Mouse (Mus musculus) heart, embryonic 13.5 days (tissue): ENCODE measurements around the gene Fbxo44. TPM values are rescaled to one million over a fixed set of nuclear protein-coding genes. Genes with fewer than 3 reads are reported as not detected.
"Not testable (repeated sequence)": the region's sequence is repeated elsewhere in the genome, so short reads cannot be mapped to it uniquely, and the experiment has no call there.

Experiments
- ATAC-seq: fragments of 200-750 bp; cut with Nextera tagmentation; 2 replicates; pipeline ENCODE4 v1.8.0; 2017; ENCODE audit warnings: moderate TSS enrichment; ENCODE audit not compliant: insufficient number of reproducible peaks, low FRiP score, low TSS enrichment; ENCODE audit errors: extremely low read depth
- H3K27ac ChIP-seq: fragments of 300-500 bp; sonication (generic); replicated peaks from 2 replicates; pipeline ENCODE4 v1.5.1; 2015; ENCODE audit warnings: moderate library complexity, mild to moderate bottlenecking, inconsistent platforms
- H3K27me3 ChIP-seq: fragments of 300-500 bp; sonication (generic); replicated peaks from 2 replicates; pipeline ENCODE4 v1.6.1; 2015; ENCODE audit warnings: mild to moderate bottlenecking, inconsistent platforms
- H3K36me3 ChIP-seq: fragments of 300-500 bp; sonication (generic); 2 replicates; pipeline ENCODE4 v1.6.1; 2015; ENCODE audit warnings: mild to moderate bottlenecking, inconsistent platforms
- H3K4me1 ChIP-seq: fragments of 300-500 bp; sonication (generic); 2 replicates; pipeline ENCODE4 v1.6.1; 2015; ENCODE audit warnings: inconsistent platforms
- H3K4me2 ChIP-seq: fragments of 300-500 bp; sonication (generic); 2 replicates; pipeline ENCODE4 v1.6.1; 2015; ENCODE audit warnings: inconsistent platforms, mild to moderate bottlenecking, moderate library complexity
- H3K4me3 ChIP-seq: fragments of 300-500 bp; sonication (generic); 2 replicates; pipeline ENCODE4 v1.5.1; 2015; ENCODE audit warnings: moderate library complexity, mild to moderate bottlenecking, inconsistent platforms
- H3K9ac ChIP-seq: fragments of 300-500 bp; sonication (generic); 2 replicates; pipeline ENCODE4 v1.6.1; 2015; ENCODE audit warnings: inconsistent platforms, mild to moderate bottlenecking, moderate library complexity
- H3K9me3 ChIP-seq: fragments of 300-500 bp; sonication (generic); 2 replicates; pipeline ENCODE4 v1.6.1; 2016; ENCODE audit warnings: inconsistent platforms
- WGBS: fragments of 180-500 bp; shearing (Covaris S2); methylation state at CpG from one replicate; pipeline ENCODE4 v1.1.7; 2015; ENCODE audit warnings: mixed read lengths; 5-methylcytosine and 5-hydroxymethylcytosine counted together
- polyA plus RNA-seq: library from polyadenylated mRNA; unstranded; fragments of >200 nt; fragmentation: Nextera tagmentation; extraction: Ambion mirVana; gene quantifications from 2 replicates; pipeline ENCODE4 v1.2.1, GENCODE M21; 2015

The Fbxo44 gene
- polyA plus RNA-seq, 1 experiment from 2014 or later, result 20.9 TPM

DNA sequence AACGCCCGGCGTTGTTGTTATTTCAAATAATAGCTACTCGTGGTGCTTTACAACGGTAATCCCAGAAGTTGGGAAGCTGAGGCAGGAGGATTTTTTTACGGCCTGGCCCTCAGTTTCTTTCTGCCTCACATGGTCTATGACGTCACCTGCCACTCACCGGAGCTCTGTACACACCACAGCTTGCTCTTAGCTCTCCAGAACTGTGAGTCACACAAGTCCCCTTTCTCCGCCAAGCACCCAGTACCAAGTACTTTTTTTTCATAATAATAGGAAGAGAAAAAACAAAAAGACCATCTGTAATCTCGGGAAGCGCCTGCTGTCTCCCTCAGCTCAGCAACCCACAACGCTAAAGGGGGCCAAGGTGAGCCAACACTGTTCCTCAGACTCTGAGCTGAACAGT, 21.2 kb upstream of the Fbxo44 start:
- Histone ChIP-seq H3K9ac (no peak overlapping the region), H3K4me2 (no peak overlapping the region), H3K4me3 (no peak overlapping the region), H3K27ac (no peak overlapping the region), H3K4me1 (no peaks in the 10 kb centered on the region), H3K9me3 (no peaks in the 10 kb centered on the region), H3K36me3 (no peaks in the 10 kb centered on the region), H3K27me3 (peaks cover 82% of the 10 kb centered on the region)
- ATAC-seq, result no peak
- 82% methylated on average over 12 of the region's 12 CpGs for WGBS

DNA sequence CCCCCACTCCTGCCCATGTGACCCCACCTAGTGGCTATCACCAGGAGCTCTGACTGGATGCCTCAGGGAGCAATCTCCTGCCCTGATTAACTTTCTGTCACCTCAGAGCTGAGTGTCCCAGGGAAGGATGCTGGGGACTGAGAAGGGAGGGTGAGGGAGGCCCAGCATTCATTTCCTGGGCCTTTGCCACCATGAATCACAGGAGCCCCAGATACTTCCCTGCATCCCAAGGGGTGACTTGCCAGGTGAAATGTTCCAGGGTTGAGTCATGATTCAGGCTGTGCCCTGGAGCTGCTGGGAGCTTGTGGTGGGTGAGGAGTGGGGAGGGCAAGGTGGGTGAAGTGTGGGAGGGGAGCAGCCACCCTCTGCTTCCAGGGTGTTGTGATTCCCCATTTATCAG, 17.4 kb upstream of the Fbxo44 start:
- no peak for ATAC-seq
- Histone ChIP-seq H3K4me3 (no peak overlapping the region), H3K27me3 (peaks cover 96% of the 10 kb centered on the region), H3K36me3 (no peaks in the 10 kb centered on the region), H3K4me2 (no peak overlapping the region), H3K4me1 (no peaks in the 10 kb centered on the region), H3K9me3 (no peaks in the 10 kb centered on the region), H3K9ac (no peak overlapping the region), H3K27ac (no peak overlapping the region)

DNA sequence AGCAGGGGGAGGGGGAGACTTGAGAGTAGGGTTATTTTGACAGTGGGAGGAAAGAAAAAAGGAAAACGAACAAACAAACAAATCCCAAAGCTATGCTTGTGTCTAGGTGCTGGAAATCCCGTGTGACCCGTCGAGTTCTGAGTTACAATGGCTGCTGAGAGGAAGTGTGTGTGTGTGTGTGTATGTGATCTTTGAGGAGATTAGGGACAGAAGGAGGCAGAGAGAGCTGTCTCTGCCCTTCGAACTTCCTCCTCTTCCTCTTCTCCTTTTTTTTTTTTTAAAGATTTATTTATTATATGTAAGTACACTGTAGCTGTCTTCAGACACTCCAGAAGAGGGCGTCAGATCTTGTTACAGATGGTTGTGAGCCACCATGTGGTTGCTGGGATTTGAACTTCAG, 16.3 kb upstream of the Fbxo44 start:
- not testable (repeated sequence) for H3K4me2 ChIP-seq, H3K4me1 ChIP-seq, H3K9ac ChIP-seq, H3K36me3 ChIP-seq, H3K27ac ChIP-seq, H3K9me3 ChIP-seq, ATAC-seq, H3K4me3 ChIP-seq
- peaks cover 96% of the 10 kb centered on the region for H3K27me3 ChIP-seq
- WGBS, result 60% methylated on average over 5 of the region's 6 CpGs

DNA sequence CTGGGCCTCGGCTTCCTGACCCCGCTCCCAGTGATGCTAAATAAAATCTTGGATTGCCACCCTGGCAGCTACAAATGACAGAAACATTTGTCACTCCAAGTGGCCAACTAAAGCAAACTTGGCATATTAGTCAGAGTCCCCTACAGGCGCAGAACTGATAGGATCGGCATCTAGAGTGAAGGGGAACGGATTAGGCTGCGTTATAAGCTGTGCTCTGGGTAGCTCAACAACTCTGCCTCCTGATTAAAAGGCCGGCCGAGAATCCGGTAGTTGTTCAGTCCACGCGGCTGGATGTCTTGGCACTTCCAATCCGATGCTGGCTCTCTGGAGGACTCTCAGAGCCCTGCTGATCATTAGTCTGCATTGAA, 14.2 kb upstream of the Fbxo44 start:
- no peak overlapping the region for H3K27ac ChIP-seq
- WGBS, result 8% methylated on average over 12 of the region's 12 CpGs
- H3K9me3 ChIP-seq, result no peaks in the 10 kb centered on the region
- H3K36me3 ChIP-seq, result no peaks in the 10 kb centered on the region
- H3K4me3 ChIP-seq, result no peak overlapping the region
- no peak overlapping the region for H3K9ac ChIP-seq
- peaks cover 98% of the 10 kb centered on the region for H3K27me3 ChIP-seq
- ATAC-seq, result no peak
- no peak overlapping the region for H3K4me2 ChIP-seq
- no peaks in the 10 kb centered on the region for H3K4me1 ChIP-seq

DNA sequence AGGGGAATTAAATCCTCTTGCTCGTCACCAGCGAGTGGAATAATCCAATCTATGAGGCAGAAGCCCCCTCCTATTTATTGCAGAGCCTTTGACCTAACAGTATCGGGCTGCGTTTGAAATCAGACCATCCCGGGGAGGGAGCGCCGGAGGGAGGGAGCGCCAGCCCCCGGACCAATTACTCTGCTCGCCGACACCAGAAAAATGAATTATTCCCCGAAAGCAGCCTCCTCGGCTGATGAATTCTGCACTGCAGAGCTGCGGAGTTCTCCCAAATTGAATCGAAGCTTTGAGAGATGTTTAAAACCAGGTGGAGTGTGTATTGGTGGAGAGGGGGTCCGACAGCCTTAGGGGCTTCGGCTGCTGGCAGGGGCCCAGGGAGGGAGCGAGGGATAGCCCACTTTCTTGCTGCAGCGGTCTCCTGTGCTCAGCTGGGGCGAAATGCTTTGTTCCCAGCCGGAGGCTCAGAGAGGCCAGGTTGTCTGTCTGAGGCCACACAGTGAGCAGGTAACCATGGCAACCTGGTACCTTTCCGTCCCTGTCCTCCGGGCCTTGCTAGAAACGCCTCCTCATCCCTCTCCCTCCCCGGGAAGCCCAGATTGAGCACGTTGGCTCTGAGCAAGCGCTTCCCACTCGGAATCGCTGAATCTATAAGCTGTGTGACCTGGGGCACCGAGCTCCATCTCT, 13.7 kb upstream of the Fbxo44 start:
- Histone ChIP-seq H3K27me3 (peaks cover 96% of the 10 kb centered on the region), H3K36me3 (no peaks in the 10 kb centered on the region), H3K4me3 (peak overlapping the region; percentile 4; the same call in 1 of the 2 replicates), H3K4me1 (no peaks in the 10 kb centered on the region), H3K9ac (no peak overlapping the region), H3K27ac (no peak overlapping the region), H3K9me3 (no peaks in the 10 kb centered on the region), H3K4me2 (no peak overlapping the region)
- no peak for ATAC-seq
- 2% methylated on average over 30 of the region's 30 CpGs for WGBS

- Histone ChIP-seq H3K4me1 (peaks cover 5% of the 10 kb centered on the region; the same call in 1 of the 2 replicates), H3K4me2 (no peak overlapping the region), H3K36me3 (no peaks in the 10 kb centered on the region), H3K27ac (no peak overlapping the region), H3K4me3 (no peak overlapping the region), H3K9ac (no peak overlapping the region), H3K27me3 (peaks cover 94% of the 10 kb centered on the region), H3K9me3 (no peaks in the 10 kb centered on the region)
- WGBS, result 23% methylated on average over 3 of the region's 3 CpGs
- ATAC-seq, result no peak
Observed at GRCm38 (mm10) chr4:148171261-148171660, 11.0 kb upstream of the Fbxo44 start.

DNA sequence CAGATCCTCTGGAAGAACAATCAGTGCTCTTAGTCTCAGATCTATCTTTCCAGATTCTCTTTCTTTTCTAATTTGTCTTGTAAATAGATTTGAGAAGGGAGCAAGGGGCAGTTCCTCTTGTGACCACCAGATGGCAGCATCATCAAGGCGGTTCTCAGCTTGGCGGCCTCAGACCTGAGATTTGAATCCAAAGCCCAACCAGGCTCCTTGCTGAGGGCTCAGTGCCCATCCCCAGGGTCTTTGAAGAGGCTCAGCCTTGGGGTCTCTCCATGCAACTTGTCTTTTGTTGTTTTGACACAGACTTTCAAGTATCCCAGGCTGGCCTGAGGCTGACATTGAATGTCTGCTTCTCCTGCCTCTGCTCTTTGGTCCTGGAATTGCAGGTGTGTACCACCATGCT, 10.6 kb upstream of the Fbxo44 start:
- Histone ChIP-seq H3K27ac (no peak overlapping the region), H3K9ac (no peak overlapping the region), H3K4me3 (no peak overlapping the region), H3K9me3 (no peaks in the 10 kb centered on the region), H3K27me3 (peaks cover 94% of the 10 kb centered on the region), H3K36me3 (no peaks in the 10 kb centered on the region), H3K4me2 (no peak overlapping the region), H3K4me1 (peaks cover 5% of the 10 kb centered on the region; the same call in 1 of the 2 replicates)
- WGBS, result 0% methylated on average over 2 of the region's 2 CpGs
- no peak for ATAC-seq

GRCm38 (mm10) chr4:148169586-148169985, 9.3 kb upstream of the Fbxo44 start:
- peaks cover 9% of the 10 kb centered on the region for H3K4me1 ChIP-seq
- WGBS, result 14% methylated on average over 15 of the region's 15 CpGs
- no peak for ATAC-seq
- H3K36me3 ChIP-seq, result no peaks in the 10 kb centered on the region
- no peak overlapping the region for H3K9ac ChIP-seq
- peaks cover 94% of the 10 kb centered on the region for H3K27me3 ChIP-seq
- peak overlapping the region; percentile 8; the same call in 1 of the 2 replicates for H3K4me2 ChIP-seq
- H3K9me3 ChIP-seq, result no peaks in the 10 kb centered on the region
- no peak overlapping the region for H3K4me3 ChIP-seq
- no peak overlapping the region for H3K27ac ChIP-seq

- Histone ChIP-seq H3K4me2 (no peak overlapping the region), H3K27me3 (peaks cover 94% of the 10 kb centered on the region), H3K9me3 (no peaks in the 10 kb centered on the region), H3K9ac (no peak overlapping the region), H3K27ac (no peak overlapping the region), H3K36me3 (no peaks in the 10 kb centered on the region), H3K4me1 (peaks cover 18% of the 10 kb centered on the region), H3K4me3 (no peak overlapping the region)
- no peak for ATAC-seq
- 26% methylated on average over 7 of the region's 7 CpGs for WGBS
Observed at GRCm38 (mm10) chr4:148168287-148168686, 8.0 kb upstream of the Fbxo44 start.

- Histone ChIP-seq H3K4me1 (peaks cover 18% of the 10 kb centered on the region), H3K27ac (no peak overlapping the region), H3K4me3 (peak overlapping the region; percentile 20), H3K36me3 (no peaks in the 10 kb centered on the region), H3K9me3 (no peaks in the 10 kb centered on the region), H3K9ac (no peak overlapping the region), H3K4me2 (peak overlapping the region; percentile 38), H3K27me3 (peaks cover 94% of the 10 kb centered on the region)
- no peak for ATAC-seq
- 20% methylated on average over 4 of the region's 4 CpGs for WGBS
Observed at GRCm38 (mm10) chr4:148166986-148167385, 6.7 kb upstream of the Fbxo44 start.

GRCm38 (mm10) chr4:148166431-148166830, 6.1 kb upstream of the Fbxo44 start:
- ATAC-seq, result no peak
- peaks cover 18% of the 10 kb centered on the region for H3K4me1 ChIP-seq
- no peak overlapping the region for H3K27ac ChIP-seq
- peak overlapping the region; percentile 38 for H3K4me2 ChIP-seq
- H3K9me3 ChIP-seq, result no peaks in the 10 kb centered on the region
- no peaks in the 10 kb centered on the region for H3K36me3 ChIP-seq
- H3K27me3 ChIP-seq, result peaks cover 94% of the 10 kb centered on the region
- H3K4me3 ChIP-seq, result peak overlapping the region; percentile 20
- H3K9ac ChIP-seq, result no peak overlapping the region
- WGBS, result 9% methylated on average over 10 of the region's 10 CpGs

DNA sequence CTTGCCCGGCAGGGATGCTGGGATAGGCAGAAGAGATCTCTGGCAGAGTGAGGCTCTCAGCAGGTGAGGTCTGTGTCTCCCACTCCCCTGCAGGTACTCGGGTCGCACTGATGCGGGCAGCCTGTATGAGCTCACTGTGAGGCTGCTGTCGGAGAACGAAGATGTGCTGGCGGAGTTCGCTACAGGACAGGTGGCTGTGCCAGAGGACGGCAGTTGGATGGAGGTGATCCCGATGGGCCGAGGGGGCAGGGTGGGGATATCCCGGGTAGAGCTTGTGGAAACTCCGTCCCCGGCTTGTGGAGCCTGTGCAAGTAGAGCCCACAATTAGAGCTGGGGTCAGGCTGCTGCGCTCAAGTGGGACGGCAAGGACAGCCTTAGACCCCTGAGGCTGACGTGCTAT, 5.3 kb upstream of the Fbxo44 start:
- no peak for ATAC-seq

More for the DNA sequence above, 5.3 kb upstream of the Fbxo44 start:
- Histone ChIP-seq H3K9me3 (no peaks in the 10 kb centered on the region), H3K4me2 (no peak overlapping the region), H3K27me3 (peaks cover 96% of the 10 kb centered on the region), H3K36me3 (no peaks in the 10 kb centered on the region), H3K4me3 (no peak overlapping the region), H3K9ac (no peak overlapping the region), H3K27ac (no peak overlapping the region), H3K4me1 (peaks cover 23% of the 10 kb centered on the region)
- 10% methylated on average over 17 of the region's 17 CpGs for WGBS
